Mouse (Mus musculus): ENCODE measurements around the gene Klrg2.

DNA sequence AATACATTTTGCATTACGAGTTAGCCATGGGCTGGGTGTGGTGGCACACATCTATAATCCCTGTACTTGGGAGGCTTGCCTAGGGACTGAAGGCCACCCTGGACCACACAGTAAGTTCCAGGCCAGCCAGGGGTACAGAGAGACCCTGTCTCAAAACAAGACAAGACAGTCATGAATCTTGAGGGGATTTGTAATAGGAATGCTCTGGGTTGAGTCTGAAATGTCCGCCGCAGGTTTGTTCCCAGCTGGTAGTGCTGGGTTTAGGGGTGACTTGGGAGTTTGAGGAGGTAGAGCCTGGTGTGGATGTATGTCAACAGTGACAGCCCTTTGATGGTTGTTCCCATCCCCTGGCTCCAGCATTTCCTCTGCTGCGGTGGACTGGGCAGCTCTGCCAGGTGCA is 10.0 kb downstream of the Klrg2 start:
- TF ChIP-seq CTCF (IDR thresholded peaks at IDR 0.05; ENCODE audit: low read depth) (no peak), EP300 (IDR thresholded peaks at IDR 0.05; ENCODE audit: low read depth) (no peak)

All from liver, embryonic 14.5 days (tissue).